In genomic region chr13:70385292-70385691, GRCm38 (mm10) we compare ENCODE assay signal across 16 mouse cellular contexts.
"Had no signal": no experiment of that assay in that cellular context is flagged by ENCODE, and none has a peak within 500 bp of the region (broad histone marks: within the 10 kb centered on the region; RNA-seq: fewer than 3 reads in every experiment).

No protein-coding gene starts in this region.

- DNase-seq: retina, postnatal 1 day; right cerebral cortex, adult 18-20 months; right cerebral cortex, postnatal 14 days; right cerebral cortex, postnatal 25 days; right cerebral cortex, postnatal 4 days; spleen, adult 18-20 months; thymus, adult 18-20 months; thymus, adult 2 months; thymus, postnatal 14 days; thymus, postnatal 25 days; thymus, postnatal 36 days; thymus, postnatal 4 days had no signal

- H3K36me3 ChIP-seq: neural tube, embryonic 13.5 days; neural tube, embryonic 15.5 days; stomach, embryonic 15.5 days had no signal

- H3K27ac ChIP-seq: neural tube, embryonic 13.5 days; neural tube, embryonic 15.5 days; stomach, embryonic 15.5 days; stomach, postnatal 0 days had no signal

- H3K27me3 ChIP-seq: neural tube, embryonic 13.5 days; neural tube, embryonic 15.5 days; stomach, embryonic 15.5 days had no signal

- H3K4me3 ChIP-seq: neural tube, embryonic 13.5 days; neural tube, embryonic 15.5 days; stomach, embryonic 15.5 days had no signal

- H3K9me3 ChIP-seq: neural tube, embryonic 13.5 days; neural tube, embryonic 15.5 days; stomach, embryonic 15.5 days had no signal

- H3K4me1 ChIP-seq: neural tube, embryonic 13.5 days; stomach, embryonic 15.5 days had no signal
